Mouse (Mus musculus) lung, postnatal 0 days (tissue): Measurements from ENCODE around the gene Adam22.

Experiments
- CTCF ChIP-seq: IDR thresholded peaks from 2 replicates; pipeline ENCODE4 v1.5.1; 2016; ENCODE audit warnings: antibody characterized with exemption, mild to moderate bottlenecking
- EP300 ChIP-seq: IDR thresholded peaks from 2 replicates; pipeline ENCODE4 v1.6.1; 2016; ENCODE audit warnings: antibody characterized with exemption, mild to moderate bottlenecking, control low read depth

DNA sequence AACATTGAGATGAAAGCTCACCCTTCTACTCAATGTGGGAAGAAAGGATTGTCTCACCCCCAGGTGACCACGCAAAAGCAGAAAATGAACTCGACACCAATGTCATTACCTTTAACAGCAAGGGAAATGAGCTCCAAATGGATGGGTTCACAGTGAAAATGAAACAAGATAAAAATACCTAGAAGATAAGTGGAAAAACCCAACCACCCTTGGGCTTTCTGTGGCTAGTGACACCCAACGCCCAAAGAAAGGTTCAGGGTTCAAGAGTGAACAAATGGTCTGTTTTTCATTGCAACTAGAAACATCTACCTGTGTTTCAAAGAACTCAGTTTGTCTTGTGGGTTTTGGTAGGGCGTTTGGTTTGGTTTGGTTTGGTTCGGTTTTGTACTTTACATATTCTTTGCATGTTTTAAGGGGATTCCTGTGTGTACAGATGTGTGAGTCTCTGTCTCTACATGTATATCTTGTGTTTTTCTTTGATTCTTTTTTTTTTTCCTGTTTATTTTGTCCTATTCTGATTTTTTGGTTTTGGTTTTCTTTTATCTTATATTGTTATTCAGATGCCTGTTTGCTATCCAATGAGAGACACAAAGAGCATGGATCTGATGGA, 6.4 kb upstream of the Adam22 start:
- TF ChIP-seq CTCF (no peak), EP300 (no peak)
